Mouse (Mus musculus) embryonic facial prominence, embryonic 10.5 days (tissue): ENCODE data around the gene Mapk3. TPM values are rescaled to one million over a fixed set of nuclear protein-coding genes. Genes with fewer than 3 reads are reported as not detected.

Experiments used
- polyA plus RNA-seq: library from polyadenylated mRNA; unstranded; fragments of >200 nt; fragmentation: Nextera tagmentation; extraction: Ambion mirVana; gene quantifications from 2 replicates; pipeline ENCODE4 v1.2.1, GENCODE M21; 2016

The Mapk3 gene
- polyA plus RNA-seq, 1 experiment from 2014 or later = 51.9 TPM

Other genes starting within 250 kb of the Mapk3 start
- gene Eif3c, start 193.2 kb upstream of the Mapk3 start, polyA plus RNA-seq = 223 and 224 TPM in 2 replicates
- gene Apobr, start 174.7 kb upstream of the Mapk3 start, polyA plus RNA-seq = 0.29 and 0.41 TPM in 2 replicates
- gene Cln3, start 173.8 kb upstream of the Mapk3 start, polyA plus RNA-seq = 22.9 and 27.1 TPM in 2 replicates
- gene Il27, start 164.7 kb upstream of the Mapk3 start, polyA plus RNA-seq = not detected in 2 replicates
- 0.92 and 1.2 TPM in 2 replicates for gene Nupr1, start 128.7 kb upstream of the Mapk3 start, polyA plus RNA-seq
- 64.6 and 65.6 TPM in 2 replicates for gene Sgf29, start 110.3 kb upstream of the Mapk3 start, polyA plus RNA-seq
- 0.32 and 0.40 TPM in 2 replicates for gene Sult1a1, start 83.2 kb upstream of the Mapk3 start, polyA plus RNA-seq
- 186 and 206 TPM in 2 replicates for gene Bola2, start 64.2 kb upstream of the Mapk3 start, polyA plus RNA-seq
- gene Slx1b, start 63.8 kb upstream of the Mapk3 start, polyA plus RNA-seq = 14.4 and 15.1 TPM in 2 replicates
- 35.7 and 38.5 TPM in 2 replicates for gene Coro1a, start 51.8 kb upstream of the Mapk3 start, polyA plus RNA-seq
- 0.96 and 1.8 TPM in 2 replicates for gene Gdpd3, start 6.7 kb downstream of the Mapk3 start, polyA plus RNA-seq
- gene Ypel3, start 17.4 kb downstream of the Mapk3 start, polyA plus RNA-seq = 51.1 and 64.4 TPM in 2 replicates
- 0.36 and 0.60 TPM in 2 replicates for gene Tbx6, start 21.9 kb downstream of the Mapk3 start, polyA plus RNA-seq
- 390 and 408 TPM in 2 replicates for gene Ppp4c, start 32.9 kb downstream of the Mapk3 start, polyA plus RNA-seq
- 0.80 and 1.2 TPM in 2 replicates for gene Fam57b, start 38.1 kb downstream of the Mapk3 start, polyA plus RNA-seq
- gene 4930451I11Rik, start 72.0 kb downstream of the Mapk3 start, polyA plus RNA-seq = not detected in 2 replicates
- gene Doc2a, start 87.8 kb downstream of the Mapk3 start, polyA plus RNA-seq = 3.1 and 5.5 TPM in 2 replicates
- 49.3 and 57.0 TPM in 2 replicates for gene Hirip3, start 102.4 kb downstream of the Mapk3 start, polyA plus RNA-seq
- gene Ino80e, start 102.8 kb downstream of the Mapk3 start, polyA plus RNA-seq = 114 and 118 TPM in 2 replicates
- 55.3 and 56.9 TPM in 2 replicates for gene Taok2, start 125.1 kb downstream of the Mapk3 start, polyA plus RNA-seq
- gene Tmem219, start 163.3 kb downstream of the Mapk3 start, polyA plus RNA-seq = 16.7 and 21.3 TPM in 2 replicates
- 20.2 and 21.3 TPM in 2 replicates for gene Kctd13, start 169.3 kb downstream of the Mapk3 start, polyA plus RNA-seq
- gene Asphd1, start 190.0 kb downstream of the Mapk3 start, polyA plus RNA-seq = 0.14 and 0.15 TPM in 2 replicates
- 0.77 and 1.2 TPM in 2 replicates for gene Sez6l2, start 191.0 kb downstream of the Mapk3 start, polyA plus RNA-seq
- gene Cdipt, start 216.3 kb downstream of the Mapk3 start, polyA plus RNA-seq = 79.9 and 85.2 TPM in 2 replicates
- gene Cdiptos, start 216.5 kb downstream of the Mapk3 start, polyA plus RNA-seq = 0.50 and 0.77 TPM in 2 replicates